Mouse (Mus musculus) lung, embryonic 14.5 days (tissue): ENCODE measurements around the gene Rapgef4. TPM values are rescaled to one million over a fixed set of nuclear protein-coding genes. Genes with fewer than 3 reads are reported as not detected.

Experiments
- ATAC-seq: fragments of 200-750 bp; cut with Nextera tagmentation; 2 replicates; pipeline ENCODE4 v1.8.0; 2017; ENCODE audit warnings: mild to moderate bottlenecking, moderate TSS enrichment, moderate library complexity; ENCODE audit not compliant: insufficient read depth
- DNase-seq: peaks from one replicate; pipeline ENCODE4 v3.0.0-alpha.2; 2015
- H3K27ac ChIP-seq: fragments of 300-500 bp; sonication (generic); 2 replicates; pipeline ENCODE4 v1.5.1; 2014; ENCODE audit warnings: low read depth, mild to moderate bottlenecking, moderate library complexity
- H3K27me3 ChIP-seq: fragments of 300-500 bp; sonication (generic); 2 replicates; pipeline ENCODE4 v1.6.1; 2014; ENCODE audit warnings: low read length, control low read depth; ENCODE audit not compliant: insufficient read depth
- H3K36me3 ChIP-seq: fragments of 300-500 bp; sonication (generic); 2 replicates; pipeline ENCODE4 v1.6.1; 2014; ENCODE audit warnings: control low read depth; ENCODE audit not compliant: insufficient read depth
- H3K4me1 ChIP-seq: fragments of 300-500 bp; sonication (generic); 2 replicates; pipeline ENCODE4 v1.6.1; 2014; ENCODE audit warnings: antibody characterized with exemption, control low read depth; ENCODE audit not compliant: insufficient read depth
- H3K4me2 ChIP-seq: fragments of 300-500 bp; sonication (generic); 2 replicates; pipeline ENCODE4 v1.6.1; 2014; ENCODE audit warnings: mild to moderate bottlenecking
- H3K4me3 ChIP-seq: fragments of 300-500 bp; sonication (generic); 2 replicates; pipeline ENCODE4 v1.5.1; 2014; ENCODE audit warnings: low read depth, low read length
- H3K9ac ChIP-seq: fragments of 300-500 bp; sonication (generic); 2 replicates; pipeline ENCODE4 v1.6.1; 2014
- H3K9me3 ChIP-seq: fragments of 300-500 bp; sonication (generic); 2 replicates; pipeline ENCODE4 v1.6.1; 2016; ENCODE audit warnings: low read depth, low read length, control low read depth
- CTCF ChIP-seq: IDR thresholded peaks from 2 replicates; pipeline ENCODE4 v1.5.1; 2016; ENCODE audit warnings: antibody characterized with exemption, low read depth
- WGBS: fragments of 180-500 bp; shearing (Covaris S2); extraction: QIAGEN DNeasy Blood & Tissue Kit; methylation state at CpG from one replicate; pipeline ENCODE4 v1.1.7; 2014; 5-methylcytosine and 5-hydroxymethylcytosine counted together
- polyA plus RNA-seq: library from polyadenylated mRNA; unstranded; fragments of >200 nt; fragmentation: Nextera tagmentation; extraction: Ambion mirVana; gene quantifications from 2 replicates; pipeline ENCODE4 v1.2.1, GENCODE M21; 2014

The Rapgef4 gene
- polyA plus RNA-seq, 1 experiment from 2014 or later = 3.5 TPM

DNA sequence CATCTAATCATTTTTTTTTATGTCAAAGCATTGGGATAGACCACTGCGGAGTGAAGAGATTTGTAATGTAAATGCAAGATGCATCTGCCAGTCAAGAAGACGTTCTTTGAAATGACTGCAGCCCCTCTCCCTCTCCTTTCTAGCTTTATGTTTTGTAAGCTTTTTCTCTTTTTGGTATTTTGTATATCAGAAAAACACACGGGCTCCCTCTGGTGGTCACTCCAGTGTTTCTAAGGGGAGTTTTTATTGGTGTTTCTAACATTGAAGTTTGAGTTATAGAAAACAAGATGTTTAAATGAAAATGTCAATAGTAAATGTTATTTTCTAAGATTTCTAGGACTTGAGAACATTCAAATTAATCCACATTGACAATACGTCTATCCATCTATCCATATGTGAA is 168.0 kb downstream of the Rapgef4 start:
- Histone ChIP-seq H3K9ac (no peak overlapping the region), H3K27me3 (no peaks in the 10 kb centered on the region), H3K4me3 (no peak overlapping the region), H3K4me2 (no peak overlapping the region), H3K36me3 (no peaks in the 10 kb centered on the region), H3K27ac (no peak overlapping the region), H3K4me1 (peaks cover 16% of the 10 kb centered on the region), H3K9me3 (no peaks in the 10 kb centered on the region)
- ATAC-seq = no peak
- peak; percentile 71 for TF ChIP-seq CTCF
- 27% methylated on average over 4 of the region's 4 CpGs for WGBS
- peak; percentile 92 for DNase-seq

DNA sequence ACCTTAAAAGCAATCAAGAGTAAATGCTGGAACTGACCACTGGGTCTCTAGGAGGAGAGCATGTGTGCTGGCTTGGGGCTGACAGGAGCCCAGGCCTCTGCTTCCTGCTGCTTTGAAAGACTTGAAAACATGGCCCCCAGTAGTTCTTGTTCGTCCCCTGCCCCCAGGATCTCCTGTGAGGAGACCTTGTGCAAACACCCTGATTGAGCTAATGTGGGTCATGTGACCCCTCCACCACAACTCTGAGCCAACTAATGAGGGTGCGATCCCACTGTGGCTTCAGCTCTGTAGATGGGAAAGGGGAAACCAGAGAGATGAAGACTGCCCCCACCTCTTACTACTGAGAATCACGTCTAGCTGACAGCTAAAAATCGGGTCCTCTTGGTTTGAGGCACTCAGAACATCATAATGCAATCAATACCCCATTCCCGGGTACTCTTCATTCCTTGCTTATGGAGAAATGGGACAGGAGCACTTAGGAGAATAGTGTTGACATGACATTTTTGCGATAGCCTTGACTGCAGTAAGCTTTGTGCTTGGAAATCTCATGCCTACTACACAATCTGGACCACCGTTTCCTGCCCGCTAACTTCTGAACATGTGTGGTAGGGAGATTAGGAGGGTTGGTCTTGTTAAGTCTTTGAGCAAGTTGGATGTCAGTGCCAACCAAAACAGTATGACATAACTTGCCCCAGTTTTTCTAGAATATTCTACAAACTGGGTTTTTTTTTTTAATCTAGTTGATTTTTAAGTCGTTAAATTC is 170.9 kb downstream of the Rapgef4 start:
- H3K27me3 ChIP-seq = no peaks in the 10 kb centered on the region
- H3K4me2 ChIP-seq = no peak overlapping the region
- DNase-seq (no peak), ATAC-seq (no peak)
- H3K9ac ChIP-seq = no peak overlapping the region
- 0 out of 2 replicates have a peak, but pooled peaks cover 3% of the 10 kb centered on the region for H3K4me1 ChIP-seq
- H3K36me3 ChIP-seq = no peaks in the 10 kb centered on the region
- H3K27ac ChIP-seq = no peak overlapping the region
- WGBS = 70% methylated on average over 9 of the region's 9 CpGs
- TF ChIP-seq CTCF = no peak
- no peaks in the 10 kb centered on the region for H3K9me3 ChIP-seq
- H3K4me3 ChIP-seq = no peak overlapping the region

DNA sequence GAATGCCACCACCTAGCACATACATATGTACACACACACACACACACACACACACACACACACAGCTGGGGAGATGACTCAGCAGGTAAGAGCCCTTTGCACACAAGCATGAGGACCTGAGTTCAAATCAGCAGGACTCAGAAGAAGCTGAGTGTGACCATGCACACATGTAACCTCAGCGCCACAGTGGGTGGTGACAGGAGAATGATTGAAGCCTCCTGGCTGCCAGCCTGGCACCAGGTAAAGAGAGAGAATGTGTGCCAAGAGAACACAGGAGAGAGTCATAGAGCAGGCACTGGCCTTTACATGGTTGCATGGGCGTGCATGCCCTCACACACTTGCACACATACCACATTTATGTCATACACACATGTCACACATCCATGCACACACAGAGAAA is 171.7 kb downstream of the Rapgef4 start:
- no peak for ATAC-seq

DNA sequence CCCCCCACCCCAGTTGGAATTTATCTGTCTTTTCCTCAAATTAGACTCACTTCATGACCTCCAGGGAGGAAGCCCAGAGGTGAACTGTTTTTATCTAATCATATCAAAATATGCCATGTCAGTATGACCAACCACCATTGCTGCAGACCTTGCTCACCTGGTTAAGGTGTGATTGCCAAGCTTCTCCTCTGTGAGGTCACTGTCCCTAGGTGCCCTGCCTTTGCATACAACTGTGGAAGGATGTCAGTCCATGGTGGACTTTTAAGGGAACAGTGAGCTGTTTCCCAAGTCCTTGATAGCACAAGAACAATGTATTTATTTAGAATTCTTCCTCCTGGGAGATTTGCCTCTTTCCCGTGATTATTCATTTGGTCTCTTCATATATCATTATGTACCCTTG is 172.8 kb downstream of the Rapgef4 start:
- no peak overlapping the region for H3K9ac ChIP-seq
- peaks cover 5% of the 10 kb centered on the region for H3K4me1 ChIP-seq
- no peak for TF ChIP-seq CTCF
- H3K27me3 ChIP-seq = no peaks in the 10 kb centered on the region
- H3K36me3 ChIP-seq = no peaks in the 10 kb centered on the region
- ATAC-seq = no peak
- no peak for DNase-seq
- 72% methylated on average over 1 of the region's 1 CpGs for WGBS
- no peak overlapping the region for H3K4me3 ChIP-seq
- no peak overlapping the region for H3K4me2 ChIP-seq
- no peak overlapping the region for H3K27ac ChIP-seq
- no peaks in the 10 kb centered on the region for H3K9me3 ChIP-seq

More for the DNA sequence above, 171.7 kb downstream of the Rapgef4 start:
- H3K4me3 ChIP-seq = no peak overlapping the region
- no peak for TF ChIP-seq CTCF
- no peak overlapping the region for H3K27ac ChIP-seq
- 91% methylated on average over 2 of the region's 2 CpGs for WGBS
- H3K36me3 ChIP-seq = no peaks in the 10 kb centered on the region
- H3K4me1 ChIP-seq = peaks cover 5% of the 10 kb centered on the region
- no peaks in the 10 kb centered on the region for H3K27me3 ChIP-seq
- no peak overlapping the region for H3K4me2 ChIP-seq
- H3K9me3 ChIP-seq = no peaks in the 10 kb centered on the region
- H3K9ac ChIP-seq = no peak overlapping the region
- DNase-seq = no peak

DNA sequence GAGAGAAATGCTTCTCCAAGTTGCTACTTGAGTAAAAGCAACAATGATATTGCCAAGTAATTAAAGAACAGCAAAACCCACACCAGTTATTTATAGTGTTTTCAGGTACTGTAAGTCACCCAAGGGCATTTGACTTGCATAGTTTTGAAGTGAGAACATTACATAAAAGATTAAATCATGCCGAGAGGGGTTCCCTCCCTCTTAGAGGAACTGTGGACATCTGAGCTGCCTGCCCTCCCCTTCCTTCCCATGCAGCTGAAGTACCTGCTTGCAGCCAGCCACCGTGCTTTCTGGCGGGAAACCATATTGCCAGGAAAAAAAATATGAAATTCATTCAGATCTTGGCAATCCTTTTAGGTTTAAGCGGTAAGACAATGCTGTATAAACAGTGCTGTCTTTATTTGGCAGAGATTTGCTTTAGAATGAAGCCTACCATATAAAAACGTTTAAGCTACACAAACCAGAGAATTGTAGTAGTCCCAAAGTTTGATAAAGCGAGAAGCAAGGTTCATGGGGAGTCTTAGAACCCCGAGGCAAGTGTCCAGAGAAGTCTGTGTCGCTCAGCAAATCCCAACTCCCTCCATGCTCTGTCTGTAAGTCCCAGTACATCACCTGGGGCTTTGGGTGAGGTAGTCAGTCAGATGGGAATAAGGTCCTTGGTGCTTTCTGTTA is 174.2 kb downstream of the Rapgef4 start:
- DNase-seq = peak; percentile 53
- Histone ChIP-seq H3K27ac (no peak overlapping the region; the same call in 1 of the 2 replicates), H3K9ac (no peak overlapping the region), H3K4me2 (no peak overlapping the region), H3K36me3 (no peaks in the 10 kb centered on the region), H3K9me3 (no peaks in the 10 kb centered on the region), H3K4me1 (peaks cover 8% of the 10 kb centered on the region), H3K27me3 (no peaks in the 10 kb centered on the region), H3K4me3 (no peak overlapping the region)
- 0 out of 2 replicates have a peak, but pooled peaks have one; percentile 41 for ATAC-seq
- WGBS = 34% methylated on average over 8 of the region's 8 CpGs
- no peak for TF ChIP-seq CTCF

DNA sequence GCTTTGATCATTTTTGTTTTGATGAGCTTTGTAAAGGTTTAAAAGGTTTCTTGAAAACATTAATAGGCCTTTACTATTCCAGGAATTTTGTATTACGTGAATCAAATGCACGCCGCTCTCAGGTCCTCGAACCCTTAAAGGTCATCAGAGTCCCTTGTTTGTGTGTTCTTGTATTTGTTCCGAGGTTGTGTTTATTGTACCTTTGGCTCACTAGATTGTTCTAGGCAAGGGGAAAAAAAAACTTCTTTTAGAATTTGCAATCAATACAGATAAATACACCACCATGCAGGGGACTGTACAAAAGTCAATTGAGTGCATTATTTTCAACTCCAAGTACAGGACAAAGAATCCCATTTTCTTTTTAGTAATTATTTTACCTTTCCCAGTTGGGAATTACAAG is 175.4 kb downstream of the Rapgef4 start:
- 77% methylated on average over 5 of the region's 5 CpGs for WGBS
- H3K27me3 ChIP-seq = no peaks in the 10 kb centered on the region
- TF ChIP-seq CTCF = no peak
- DNase-seq = no peak
- peaks cover 8% of the 10 kb centered on the region for H3K4me1 ChIP-seq
- no peak for ATAC-seq
- no peak overlapping the region for H3K9ac ChIP-seq
- H3K9me3 ChIP-seq = no peaks in the 10 kb centered on the region
- H3K4me3 ChIP-seq = no peak overlapping the region
- no peak overlapping the region for H3K4me2 ChIP-seq
- no peak overlapping the region for H3K27ac ChIP-seq
- no peaks in the 10 kb centered on the region for H3K36me3 ChIP-seq

DNA sequence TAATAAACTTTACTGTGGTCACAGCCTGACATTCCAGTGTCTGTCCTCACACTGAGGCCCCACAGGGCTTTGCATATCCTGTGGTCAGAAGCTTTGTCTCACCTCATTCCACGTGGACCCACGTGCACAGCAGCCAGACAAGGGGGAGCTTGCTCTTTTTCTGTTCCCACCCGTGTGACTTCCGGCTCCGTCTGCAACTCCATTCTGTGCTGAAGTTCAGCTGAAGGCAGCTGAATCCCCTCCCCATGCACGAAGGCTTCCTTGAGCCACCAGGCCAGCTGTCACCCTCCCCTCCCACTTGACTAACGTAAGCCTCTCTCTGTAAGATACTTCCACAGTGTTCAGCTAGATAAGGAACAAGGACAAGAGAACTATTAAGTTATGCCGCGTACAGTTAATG is 176.5 kb downstream of the Rapgef4 start:
- TF ChIP-seq CTCF = no peak
- no peak overlapping the region for H3K4me2 ChIP-seq
- 0 out of 2 replicates have a peak overlapping the region, but pooled peaks have one; percentile 6 for H3K27ac ChIP-seq
- H3K9me3 ChIP-seq = no peaks in the 10 kb centered on the region
- no peak overlapping the region for H3K4me3 ChIP-seq
- DNase-seq = peak; percentile 66
- peak; percentile 66 for ATAC-seq
- H3K27me3 ChIP-seq = no peaks in the 10 kb centered on the region
- no peaks in the 10 kb centered on the region for H3K36me3 ChIP-seq
- 7% methylated on average over 9 of the region's 9 CpGs for WGBS
- H3K4me1 ChIP-seq = peaks cover 8% of the 10 kb centered on the region
- no peak overlapping the region for H3K9ac ChIP-seq
